Mouse (Mus musculus): ENCODE results near the gene Tnrc6b.
"Not testable (repeated sequence)": the region's sequence is repeated elsewhere in the genome, so short reads cannot be mapped to it uniquely, and the experiment has no call there.

Tnrc6b gene

DNA sequence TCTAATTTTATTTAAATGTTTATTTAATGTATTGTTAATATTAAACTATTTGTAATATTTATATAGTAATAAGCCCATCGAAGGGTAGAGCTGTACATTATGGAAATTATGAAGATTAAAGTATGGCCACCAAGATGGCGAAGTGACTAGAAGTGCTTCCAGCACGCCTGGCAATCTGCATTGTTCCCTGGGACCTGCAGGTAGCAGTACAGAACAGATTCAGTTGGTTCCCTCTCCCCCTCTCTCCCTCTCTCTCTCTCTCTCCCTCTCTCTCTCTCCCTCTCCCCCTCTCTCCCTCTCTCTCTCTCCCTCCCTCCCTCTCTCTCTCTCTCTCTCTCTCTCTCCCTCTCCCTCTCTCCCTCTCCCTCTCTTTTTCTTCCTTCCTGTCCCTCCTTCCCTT, 199.1 kb downstream of the Tnrc6b start:
- no peak for DNase-seq (ENCODE audit: low read depth in 1 of 2, low spot score in 2 of 2)

GRCm38 (mm10) chr15:80910790-80911531, 199.8 kb downstream of the Tnrc6b start:
- DNase-seq (ENCODE audit: low read depth in 1 of 2, low spot score in 2 of 2): no peak

DNA sequence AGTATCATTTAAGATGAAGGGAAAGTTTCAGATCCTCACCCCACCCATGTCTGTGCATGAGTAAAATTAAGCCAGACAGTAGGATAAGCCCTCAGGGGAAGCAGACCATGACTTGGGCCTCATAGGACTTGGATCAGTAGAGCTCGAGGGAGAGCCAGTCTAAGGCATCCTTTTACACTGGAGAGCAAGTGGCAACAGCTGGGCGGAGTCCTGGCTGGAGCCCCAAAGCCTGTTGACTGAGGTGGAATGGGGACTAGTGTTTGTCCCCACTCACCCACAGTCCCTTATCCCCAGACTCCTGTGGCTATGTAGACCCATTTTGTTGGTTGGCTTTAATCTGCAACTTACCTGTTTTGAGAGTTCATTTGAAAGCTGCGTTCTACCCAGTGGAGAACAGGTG, 201.1 kb downstream of the Tnrc6b start:
- no peak for DNase-seq (ENCODE audit: low read depth in 1 of 2, low spot score in 2 of 2)

DNA sequence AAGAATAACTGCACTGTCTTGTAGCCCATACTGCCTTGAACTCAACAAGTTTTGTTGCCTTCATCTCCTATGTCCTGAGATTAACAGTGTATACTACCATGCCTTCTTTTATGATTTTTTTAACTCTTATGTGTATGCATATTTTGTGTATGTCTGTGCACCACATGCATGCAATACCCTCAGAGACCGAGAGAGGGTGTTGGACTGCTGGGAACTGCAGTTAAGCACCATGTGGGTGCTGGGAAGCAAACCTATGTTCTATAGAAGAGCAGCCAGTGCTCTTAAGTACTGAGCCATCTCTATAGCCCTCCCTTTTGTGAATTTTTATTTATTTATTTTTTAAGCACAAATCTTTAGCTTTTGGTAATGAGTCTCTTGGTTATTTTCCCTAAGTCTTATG, 202.7 kb downstream of the Tnrc6b start:
- no peak for DNase-seq (ENCODE audit: low read depth in 1 of 2, low spot score in 2 of 2)

GRCm38 (mm10) chr15:80915850-80916249, 204.7 kb downstream of the Tnrc6b start:
- no peak for DNase-seq (ENCODE audit: low read depth in 1 of 2, low spot score in 2 of 2)

- DNase-seq (ENCODE audit: low read depth in 1 of 2, low spot score in 2 of 2): no peak
These were observed 205.5 kb downstream of the Tnrc6b start for GRCm38 (mm10) chr15:80916621-80917020.

GRCm38 (mm10) chr15:80920346-80920745, 209.2 kb downstream of the Tnrc6b start:
- no peak for DNase-seq (ENCODE audit: low read depth in 1 of 2, low spot score in 2 of 2)

DNA sequence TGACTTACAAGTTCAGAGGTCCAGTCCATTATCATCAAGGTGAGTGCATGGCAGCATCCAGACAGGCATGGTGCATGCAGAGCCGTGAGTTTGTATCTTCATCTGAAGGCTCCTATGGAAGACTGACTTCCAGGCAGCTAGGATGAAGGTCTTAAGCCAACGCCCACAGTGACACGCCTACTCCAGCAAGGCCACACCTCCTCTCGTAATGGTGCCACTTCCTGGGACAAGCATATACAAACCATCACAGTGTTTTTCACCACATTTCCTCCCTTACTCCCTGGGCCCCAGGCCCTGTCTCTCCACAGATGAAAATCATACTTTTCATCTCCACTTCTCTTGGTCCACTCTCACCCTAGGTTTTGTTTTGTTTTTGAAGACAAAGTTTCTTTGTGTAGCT, 210.7 kb downstream of the Tnrc6b start:
- no peak for DNase-seq (ENCODE audit: low read depth in 1 of 2, low spot score in 2 of 2)

GRCm38 (mm10) chr15:80924211-80924610, 213.1 kb downstream of the Tnrc6b start:
- no peak for DNase-seq (ENCODE audit: low read depth in 1 of 2, low spot score in 2 of 2)

DNA sequence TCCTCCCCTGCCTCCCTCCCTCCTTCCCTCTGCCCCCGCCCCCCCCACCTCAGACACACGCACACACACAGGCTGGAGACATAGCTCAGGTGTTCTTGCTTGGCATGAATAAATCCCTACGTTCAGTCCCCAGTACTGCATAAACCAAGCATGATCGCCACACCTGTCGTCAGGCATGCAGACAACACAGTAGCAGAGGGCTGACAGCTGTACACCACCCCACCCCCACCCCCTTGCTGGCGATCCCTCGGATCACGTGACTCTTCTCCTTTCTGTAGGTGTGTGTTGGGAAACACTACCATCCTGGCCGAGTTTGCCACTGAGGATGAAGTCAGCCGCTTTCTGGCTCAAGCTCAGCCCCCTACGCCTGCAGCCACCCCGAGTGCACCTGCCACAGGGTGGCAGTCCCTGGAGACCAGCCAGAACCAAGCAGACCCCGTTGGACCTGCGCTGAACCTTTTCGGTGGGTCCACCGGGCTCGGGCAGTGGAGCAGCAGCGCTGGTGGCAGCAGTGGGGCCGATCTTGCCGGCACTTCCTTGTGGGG, 217.8 kb downstream of the Tnrc6b start:
- no peak for DNase-seq (ENCODE audit: low read depth in 1 of 2, low spot score in 2 of 2)

- no peak for DNase-seq (ENCODE audit: low read depth in 1 of 2, low spot score in 2 of 2)
These were observed 219.0 kb downstream of the Tnrc6b start for GRCm38 (mm10) chr15:80930048-80930571.

GRCm38 (mm10) chr15:80930676-80931320, 219.7 kb downstream of the Tnrc6b start:
- not testable (repeated sequence) for DNase-seq (ENCODE audit: low read depth in 1 of 2, low spot score in 2 of 2)

- DNase-seq (ENCODE audit: low read depth in 1 of 2, low spot score in 2 of 2): no peak
These were observed 220.3 kb downstream of the Tnrc6b start for GRCm38 (mm10) chr15:80931345-80931960.

DNA sequence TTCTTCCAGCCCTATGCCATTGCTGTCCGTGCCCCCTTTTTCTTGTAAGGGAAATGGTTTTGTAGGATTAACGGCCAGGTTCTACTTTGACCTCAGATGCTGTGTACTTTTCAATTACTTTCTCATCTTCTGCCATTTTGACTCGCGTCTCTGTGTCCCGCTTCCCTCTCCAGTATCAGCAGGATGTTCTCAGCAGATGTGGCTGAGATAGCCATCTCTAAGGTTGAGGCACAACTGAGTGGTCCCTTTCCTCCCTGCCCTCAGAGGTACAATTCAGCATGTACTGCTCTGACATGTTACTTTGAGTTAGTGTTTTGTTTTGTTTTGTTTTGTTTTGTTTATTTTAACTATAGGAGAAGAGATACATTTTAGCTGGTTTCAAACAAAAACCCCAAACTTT, 223.7 kb downstream of the Tnrc6b start:
- DNase-seq (ENCODE audit: low read depth in 1 of 2, low spot score in 2 of 2): no peak

- DNase-seq (ENCODE audit: low read depth in 1 of 2, low spot score in 2 of 2): no peak
These were observed 225.6 kb downstream of the Tnrc6b start for GRCm38 (mm10) chr15:80936686-80937085.

DNA sequence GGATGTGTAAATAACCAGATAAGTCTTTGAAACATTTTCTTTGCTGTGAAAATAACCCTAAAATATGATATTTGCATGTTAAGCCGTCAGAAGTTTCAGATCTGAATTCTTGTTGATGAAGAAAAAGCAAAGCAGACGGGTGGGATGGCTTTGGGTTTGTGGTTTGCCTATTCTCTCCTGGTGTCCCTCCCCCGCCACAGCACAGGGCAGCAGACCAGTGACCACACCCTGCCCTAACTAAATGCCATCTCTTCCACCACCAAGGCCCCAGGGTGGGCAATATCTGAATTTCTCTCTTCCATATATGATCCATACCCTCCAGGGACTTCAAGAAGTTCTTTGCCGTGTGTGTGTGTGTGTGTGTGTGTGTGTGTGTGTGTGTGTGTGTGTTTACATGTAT, 227.5 kb downstream of the Tnrc6b start:
- DNase-seq (ENCODE audit: low read depth in 1 of 2, low spot score in 2 of 2): no peak

DNA sequence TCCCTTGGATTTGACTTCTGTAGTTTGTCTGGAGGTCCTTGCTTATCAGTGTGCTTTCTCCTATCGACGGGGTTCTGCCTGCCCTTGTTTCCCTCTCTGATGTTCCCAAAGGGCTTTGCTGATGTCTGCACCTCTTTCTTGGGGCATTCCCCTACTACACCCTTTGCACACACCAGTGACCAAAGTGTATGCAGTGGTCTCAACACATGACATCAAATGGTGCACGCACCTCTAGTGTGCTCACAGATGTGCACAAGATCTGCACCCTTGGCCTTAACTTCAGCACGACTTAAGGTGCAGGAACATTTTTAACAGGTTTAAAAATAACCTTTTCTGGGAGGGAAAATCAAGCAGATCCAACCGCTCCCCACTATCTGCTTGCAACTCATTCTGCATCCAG, 228.3 kb downstream of the Tnrc6b start:
- no peak for DNase-seq (ENCODE audit: low read depth in 1 of 2, low spot score in 2 of 2)

DNA sequence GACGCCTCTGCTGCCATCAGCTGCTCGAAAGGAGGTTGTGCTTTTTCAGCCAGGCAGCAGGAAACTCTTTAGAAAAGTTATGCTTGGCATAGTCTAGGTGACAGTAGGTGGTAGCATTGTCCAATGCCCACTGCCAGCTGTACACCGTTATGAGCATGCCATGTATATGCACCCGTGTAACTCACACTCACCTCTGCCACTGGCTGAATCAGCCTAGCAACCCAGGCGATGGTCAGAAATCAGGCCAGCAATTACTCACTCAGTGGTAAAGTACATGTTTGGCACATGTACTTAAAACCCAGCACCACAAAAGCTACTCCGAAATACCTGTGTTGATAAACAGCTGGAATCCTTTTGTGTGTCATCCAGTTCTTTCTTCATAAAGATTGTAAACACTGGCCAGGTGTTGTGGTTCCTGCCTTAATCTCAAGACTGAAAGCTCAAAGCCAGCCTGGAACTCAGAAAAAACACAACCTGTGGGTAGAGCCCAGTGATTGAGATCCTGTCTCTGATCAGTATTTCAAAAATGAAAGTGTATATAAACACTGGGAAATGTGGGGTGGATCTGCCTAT, 230.4 kb downstream of the Tnrc6b start:
- DNase-seq (ENCODE audit: low read depth in 1 of 2, low spot score in 2 of 2): no peak

- no peak for DNase-seq (ENCODE audit: low read depth in 1 of 2, low spot score in 2 of 2)
These were observed 234.7 kb downstream of the Tnrc6b start for GRCm38 (mm10) chr15:80945851-80946250.

DNA sequence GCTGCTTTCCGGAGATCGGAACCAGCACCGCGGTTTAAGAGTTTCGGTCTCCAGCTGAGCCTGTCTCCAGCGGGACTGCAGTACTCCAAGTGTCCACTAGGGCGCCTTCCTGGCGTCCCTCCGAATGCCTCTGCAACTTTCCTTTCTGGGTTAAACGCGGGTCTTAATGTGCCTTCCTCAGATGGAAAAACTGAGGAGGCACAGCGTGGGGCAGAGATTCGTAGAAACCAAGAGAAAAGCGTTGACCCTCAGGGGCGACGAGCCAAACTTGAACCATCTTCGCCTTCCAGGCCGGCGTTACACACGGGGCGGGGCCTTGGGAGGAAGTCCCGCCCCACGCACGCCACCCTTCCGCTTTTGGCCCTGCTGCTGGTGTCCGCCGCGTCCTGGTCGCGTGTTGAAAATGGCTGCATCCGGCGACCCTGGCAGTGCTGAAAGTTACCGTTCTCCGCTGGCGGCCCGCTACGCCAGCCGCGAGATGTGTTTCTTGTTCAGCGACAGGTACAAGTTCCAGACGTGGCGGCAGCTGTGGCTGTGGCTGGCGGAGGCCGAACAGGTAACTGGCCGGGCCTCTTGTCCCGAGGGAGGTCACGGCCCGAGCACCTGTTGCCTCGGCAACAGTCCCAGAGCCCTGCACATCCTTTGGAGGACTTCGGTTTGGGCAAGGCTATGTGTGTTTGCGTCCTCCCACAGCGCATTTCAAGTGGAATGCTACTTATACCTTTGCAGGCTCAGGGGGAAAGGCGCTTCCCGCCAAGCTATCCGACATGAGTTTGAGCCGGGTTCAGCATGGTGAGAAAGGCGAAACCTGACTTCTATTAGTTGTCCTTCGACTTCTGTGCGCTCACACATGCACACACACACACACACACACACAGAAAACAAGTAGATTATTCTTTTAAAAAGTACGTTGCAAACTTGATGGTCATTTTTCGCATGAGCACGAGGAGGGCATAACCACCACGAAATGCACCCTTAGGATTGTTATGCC, 237.3 kb downstream of the Tnrc6b start, which contains the start of gene Adsl:
Adsl (plus strand) TSS at position 346 of the 991 bp plus-strand sequence.
- peak; percentile 73 to 82 for DNase-seq (ENCODE audit: low read depth in 1 of 2, low spot score in 2 of 2)

All from monocyte, adult 2 months (primary cell).